Mouse (Mus musculus): ENCODE measurements at regions not wholly inside any gene's neighbourhood (a gene's known extent, or its start where the extent isn't known, plus 50 kb on each side); places are given as distances from the start of the nearest gene placed in this dataset.

- Histone ChIP-seq H3K4me3 (no peak overlapping the region), H3K36me3 (no peaks in the 10 kb centered on the region), H3K9ac (no peak overlapping the region), H3K4me1 (replicated peaks) (peaks cover 8% of the 10 kb centered on the region; the same call in 1 of the 2 replicates), H3K9me3 (replicated peaks) (no peaks in the 10 kb centered on the region), H3K27ac (no peak overlapping the region), H3K4me2 (no peak overlapping the region), H3K27me3 (no peaks in the 10 kb centered on the region)
- WGBS, result 56% methylated on average over 2 of the region's 2 CpGs
- no peak for ATAC-seq (replicated peaks; ENCODE audit: insufficient number of reproducible peaks, insufficient read depth, low FRiP score, low read depth)
Observed at GRCm38 (mm10) chr16:22717462-22717861, 60.4 kb upstream of the Dgkg start.

GRCm38 (mm10) chr16:22716306-22716830 is 59.3 kb upstream of the Dgkg start:
- WGBS, result 87% methylated on average over 8 of the region's 8 CpGs
- no peak overlapping the region for H3K4me3 ChIP-seq
- H3K27ac ChIP-seq, result no peak overlapping the region
- H3K27me3 ChIP-seq, result no peaks in the 10 kb centered on the region
- no peaks in the 10 kb centered on the region for H3K9me3 ChIP-seq (replicated peaks)
- H3K4me1 ChIP-seq (replicated peaks), result peaks cover 8% of the 10 kb centered on the region; the same call in 1 of the 2 replicates
- H3K4me2 ChIP-seq, result no peak overlapping the region
- H3K9ac ChIP-seq, result no peak overlapping the region
- ATAC-seq (replicated peaks; ENCODE audit: insufficient number of reproducible peaks, insufficient read depth, low FRiP score, low read depth), result no peak
- H3K36me3 ChIP-seq, result no peaks in the 10 kb centered on the region

GRCm38 (mm10) chr16:22714315-22714714 is 57.3 kb upstream of the Dgkg start:
- H3K36me3 ChIP-seq, result no peaks in the 10 kb centered on the region
- WGBS, result 79% methylated on average over 2 of the region's 2 CpGs
- H3K9ac ChIP-seq, result no peak overlapping the region
- H3K4me3 ChIP-seq, result no peak overlapping the region
- no peak overlapping the region for H3K4me2 ChIP-seq
- H3K27me3 ChIP-seq, result no peaks in the 10 kb centered on the region
- no peak for ATAC-seq (replicated peaks; ENCODE audit: insufficient number of reproducible peaks, insufficient read depth, low FRiP score, low read depth)
- no peak overlapping the region for H3K27ac ChIP-seq
- H3K4me1 ChIP-seq (replicated peaks), result peaks cover 3% of the 10 kb centered on the region; the same call in 1 of the 2 replicates
- H3K9me3 ChIP-seq (replicated peaks), result no peaks in the 10 kb centered on the region

GRCm38 (mm10) chr16:22708768-22709167 is 51.7 kb upstream of the Dgkg start:
- Histone ChIP-seq H3K9me3 (replicated peaks) (no peaks in the 10 kb centered on the region), H3K36me3 (no peaks in the 10 kb centered on the region), H3K4me1 (replicated peaks) (peaks cover 8% of the 10 kb centered on the region), H3K4me2 (no peak overlapping the region), H3K27me3 (no peaks in the 10 kb centered on the region), H3K9ac (no peak overlapping the region), H3K27ac (no peak overlapping the region), H3K4me3 (no peak overlapping the region)
- 39% methylated on average over 9 of the region's 9 CpGs for WGBS
- ATAC-seq (replicated peaks; ENCODE audit: insufficient number of reproducible peaks, insufficient read depth, low FRiP score, low read depth), result no peak
